Mouse (Mus musculus): ENCODE data around the gene Pitpnm2. TPM values are rescaled to one million over a fixed set of nuclear protein-coding genes. Genes with fewer than 3 reads are reported as not detected.

The Pitpnm2 gene
- total RNA-seq, 2 experiments from 2014 or later, result 202 to 237 TPM

GRCm38 (mm10) chr5:124167621-124168020, 81.9 kb downstream of the Pitpnm2 start:
- no peak for DNase-seq (ENCODE audit: low spot score in 2 of 2)
- intact Hi-C loops (cut with DNase I), result loop anchor here (5.0 kb wide), 1 partner anchor 80 kb away; the partner anchor contains the start of gene Pitpnm2

GRCm38 (mm10) chr5:124166741-124167140, 82.8 kb downstream of the Pitpnm2 start:
- intact Hi-C loops (cut with DNase I), result loop anchor here (5.0 kb wide), 1 partner anchor 81 kb away; the partner anchor contains the start of gene Pitpnm2
- no peak for DNase-seq (ENCODE audit: low spot score in 2 of 2)

GRCm38 (mm10) chr5:124165622-124166570, 83.7 kb downstream of the Pitpnm2 start:
- intact Hi-C loops (cut with DNase I), result loop anchor here (5.0 kb wide), 1 partner anchor 81 kb away; the partner anchor contains the start of gene Pitpnm2
- DNase-seq (ENCODE audit: low spot score in 2 of 2), result peak; percentile 50 to 79

GRCm38 (mm10) chr5:124163445-124163844, 86.1 kb downstream of the Pitpnm2 start:
- intact Hi-C loops (cut with DNase I), result no loop called here
- no peak for DNase-seq (ENCODE audit: low spot score in 2 of 2)

GRCm38 (mm10) chr5:124162577-124162976, 87.0 kb downstream of the Pitpnm2 start:
- intact Hi-C loops (cut with DNase I), result no loop called here

GRCm38 (mm10) chr5:124161831-124162230, 87.7 kb downstream of the Pitpnm2 start:
- intact Hi-C loops (cut with DNase I), result no loop called here
- no peak for DNase-seq (ENCODE audit: low spot score in 2 of 2)

More at GRCm38 (mm10) chr5:124162577-124162976, 87.0 kb downstream of the Pitpnm2 start:
- peak; percentile 72 to 87 for DNase-seq (ENCODE audit: low spot score in 2 of 2)

GRCm38 (mm10) chr5:124159453-124159852, 90.1 kb downstream of the Pitpnm2 start:
- no peak for DNase-seq (ENCODE audit: low spot score in 2 of 2)
- intact Hi-C loops (cut with DNase I), result no loop called here

GRCm38 (mm10) chr5:124158305-124158704, 91.3 kb downstream of the Pitpnm2 start:
- DNase-seq (ENCODE audit: low spot score in 2 of 2), result no peak
- intact Hi-C loops (cut with DNase I), result no loop called here

- intact Hi-C loops (cut with DNase I), result no loop called here
- no peak for DNase-seq (ENCODE audit: low spot score in 2 of 2)
Observed at GRCm38 (mm10) chr5:124155943-124156342, 93.6 kb downstream of the Pitpnm2 start.

- intact Hi-C loops (cut with DNase I), result no loop called here
- DNase-seq (ENCODE audit: low spot score in 2 of 2), result no peak
Observed at GRCm38 (mm10) chr5:124152734-124153133, 96.8 kb downstream of the Pitpnm2 start.

- DNase-seq (ENCODE audit: low spot score in 2 of 2), result no peak
- intact Hi-C loops (cut with DNase I), result no loop called here
Observed at GRCm38 (mm10) chr5:124150895-124151294, 98.7 kb downstream of the Pitpnm2 start.

- DNase-seq (ENCODE audit: low spot score in 2 of 2), result no peak
- intact Hi-C loops (cut with DNase I), result no loop called here
Observed at GRCm38 (mm10) chr5:124149028-124149427, 100.5 kb downstream of the Pitpnm2 start.

GRCm38 (mm10) chr5:124138066-124138465, 111.5 kb downstream of the Pitpnm2 start:
- DNase-seq (ENCODE audit: low spot score in 2 of 2), result no peak

GRCm38 (mm10) chr5:124134261-124134660, 115.3 kb downstream of the Pitpnm2 start:
- intact Hi-C loops (cut with DNase I), result no loop called here

More at GRCm38 (mm10) chr5:124138066-124138465, 111.5 kb downstream of the Pitpnm2 start:
- intact Hi-C loops (cut with DNase I), result no loop called here

GRCm38 (mm10) chr5:124125093-124125492, 124.5 kb downstream of the Pitpnm2 start:
- intact Hi-C loops (cut with DNase I), result no loop called here
- DNase-seq (ENCODE audit: low spot score in 2 of 2), result no peak

More at GRCm38 (mm10) chr5:124134261-124134660, 115.3 kb downstream of the Pitpnm2 start:
- DNase-seq (ENCODE audit: low spot score in 2 of 2), result no peak

GRCm38 (mm10) chr5:124122357-124122756, 127.2 kb downstream of the Pitpnm2 start:
- intact Hi-C loops (cut with DNase I), result no loop called here
- DNase-seq (ENCODE audit: low spot score in 2 of 2), result no peak

GRCm38 (mm10) chr5:124119204-124119603, 130.4 kb downstream of the Pitpnm2 start:
- no peak for DNase-seq (ENCODE audit: low spot score in 2 of 2)
- intact Hi-C loops (cut with DNase I), result no loop called here

GRCm38 (mm10) chr5:124115990-124116845, 133.3 kb downstream of the Pitpnm2 start, which contains the start of gene Arl6ip4:
Gene Arl6ip4, plus strand, starts transcription at chr5:124116089.
- peak; percentile 84 to 85 for DNase-seq (ENCODE audit: low spot score in 2 of 2)
- intact Hi-C loops (cut with DNase I), result no loop called here

GRCm38 (mm10) chr5:124115531-124115930, 134.0 kb downstream of the Pitpnm2 start:
- DNase-seq (ENCODE audit: low spot score in 2 of 2), result no peak
- intact Hi-C loops (cut with DNase I), result no loop called here

Measured in left cerebral cortex, postnatal 14 days (tissue).